Mouse (Mus musculus) kidney, adult 2 months (tissue): Measurements from ENCODE around the gene Taar5.

Experiments used
- CTCF ChIP-seq: fragments of 200-500 bp; conservative IDR thresholded peaks from 2 replicates; pipeline ENCODE4 v1.5.1; 2011; ENCODE audit warnings: low read depth, mild to moderate bottlenecking, control low read depth, low read length, moderate library complexity, mixed read lengths; ENCODE audit not compliant: insufficient read depth, insufficient read length
- POLR2A ChIP-seq: fragments of 200-500 bp; IDR thresholded peaks from one replicate; pipeline ENCODE4 v1.6.1; 2011; ENCODE audit warnings: low read depth, low read length, control low read depth

GRCm38 (mm10) chr10:23959071-23959470 lies 11.4 kb upstream of the Taar5 start:
- TF ChIP-seq CTCF (no peak), POLR2A (no peak)
